Mouse (Mus musculus) embryo, embryonic 11 days (tissue): ENCODE results near the gene Palm3.

Experiments
- DNase-seq: peaks from one replicate; pipeline ENCODE4 v3.0.0-alpha.2; 2015

Palm3 gene

DNA sequence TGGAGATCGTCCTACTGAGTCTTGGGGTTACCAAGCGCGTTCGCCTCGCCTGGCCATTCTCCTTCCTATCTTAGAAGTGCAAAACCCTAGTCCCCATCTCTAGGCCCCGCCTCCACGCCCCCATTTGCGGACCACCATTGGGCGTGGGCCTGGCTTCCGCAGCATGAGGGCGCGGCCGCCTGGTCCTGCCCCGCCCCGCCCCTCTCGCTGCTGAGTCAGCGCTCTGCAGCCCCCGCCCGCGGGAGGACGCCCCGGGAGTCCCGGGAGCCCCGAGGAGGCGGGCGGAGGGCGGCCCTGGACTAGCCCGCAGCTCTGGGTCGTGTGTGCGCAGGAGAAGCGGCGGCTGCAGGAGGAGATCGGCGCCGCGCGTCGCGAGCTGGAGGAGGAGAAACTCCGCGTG lies 4.6 kb downstream of the Palm3 start:
- DNase-seq: peak; percentile 89

DNA sequence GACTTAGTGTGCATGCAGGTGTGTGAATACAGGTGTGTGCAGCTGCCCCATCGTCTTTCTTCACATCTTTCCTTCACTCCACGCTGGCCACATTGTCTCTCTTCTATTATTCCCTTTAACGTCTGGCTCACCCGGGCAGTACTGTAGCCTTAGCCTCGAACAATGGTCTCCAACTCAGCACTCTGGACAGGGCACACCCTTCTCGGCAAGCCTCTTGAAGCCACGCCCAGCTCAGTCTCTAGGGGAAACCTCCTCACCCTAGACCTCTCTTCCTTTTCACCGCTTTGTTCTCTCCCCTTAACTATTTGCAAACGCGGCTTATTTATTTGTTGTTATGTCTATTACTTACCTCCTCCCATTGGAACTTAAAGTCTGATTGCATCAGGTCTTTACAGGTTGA lies 6.2 kb downstream of the Palm3 start:
- no peak for DNase-seq

DNA sequence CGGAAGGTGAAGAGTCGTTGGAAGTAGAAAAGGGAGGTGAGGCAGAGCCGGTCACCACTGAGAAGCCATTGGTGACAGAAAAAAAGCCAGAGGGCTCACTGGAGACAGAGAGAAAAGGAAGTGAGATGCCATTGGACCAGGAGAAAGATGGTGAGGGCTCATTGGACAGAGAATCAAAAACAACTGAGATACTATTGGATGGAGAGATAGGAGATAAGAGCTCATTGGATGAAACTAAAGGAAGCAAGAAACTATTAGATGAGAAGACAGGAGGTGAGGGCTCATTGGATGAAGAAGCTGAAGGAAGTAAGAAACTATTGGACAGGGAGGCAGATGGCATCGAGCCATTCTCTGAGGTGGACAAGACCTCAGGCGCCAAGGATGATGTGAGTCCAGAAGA lies 8.0 kb downstream of the Palm3 start:
- no peak for DNase-seq

DNA sequence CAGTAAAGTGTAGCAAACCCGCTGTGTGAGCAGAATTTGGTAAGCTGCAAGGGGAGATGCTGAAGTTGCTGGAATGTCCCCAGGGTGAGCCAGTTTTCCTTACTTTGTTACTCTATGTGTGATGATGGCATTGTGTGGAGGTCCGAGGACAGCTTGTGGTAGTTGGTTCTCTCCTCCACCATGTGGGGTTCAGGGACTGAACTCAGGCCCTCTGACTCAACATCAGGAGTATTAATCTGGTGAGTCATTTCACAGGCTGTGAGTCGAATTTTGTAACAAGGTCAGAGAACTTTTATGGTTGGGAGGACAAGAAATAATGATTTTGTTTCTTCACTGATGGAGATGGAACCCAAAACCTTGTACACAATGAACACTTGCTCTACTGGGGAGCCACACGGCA lies 11.5 kb downstream of the Palm3 start:
- no peak for DNase-seq

DNA sequence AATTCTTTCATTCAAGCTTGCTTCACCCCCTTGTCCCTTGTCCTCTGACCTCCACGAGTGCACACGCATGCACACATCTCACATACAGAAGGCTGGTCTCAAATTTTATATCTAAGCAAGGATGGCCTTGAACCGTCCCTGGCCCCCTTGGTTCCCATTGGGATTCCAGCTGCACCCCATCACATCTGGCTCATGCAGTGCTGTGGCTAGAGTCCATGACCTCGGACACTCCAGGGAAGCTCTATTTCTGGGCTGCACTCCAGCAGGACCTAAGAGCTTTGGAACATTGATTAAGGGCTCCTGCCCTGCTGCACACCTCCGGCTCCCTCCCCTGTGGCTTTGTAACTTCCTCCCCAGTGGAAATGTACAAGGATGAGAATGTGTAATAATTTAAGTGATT lies 16.7 kb downstream of the Palm3 start:
- no peak for DNase-seq

DNA sequence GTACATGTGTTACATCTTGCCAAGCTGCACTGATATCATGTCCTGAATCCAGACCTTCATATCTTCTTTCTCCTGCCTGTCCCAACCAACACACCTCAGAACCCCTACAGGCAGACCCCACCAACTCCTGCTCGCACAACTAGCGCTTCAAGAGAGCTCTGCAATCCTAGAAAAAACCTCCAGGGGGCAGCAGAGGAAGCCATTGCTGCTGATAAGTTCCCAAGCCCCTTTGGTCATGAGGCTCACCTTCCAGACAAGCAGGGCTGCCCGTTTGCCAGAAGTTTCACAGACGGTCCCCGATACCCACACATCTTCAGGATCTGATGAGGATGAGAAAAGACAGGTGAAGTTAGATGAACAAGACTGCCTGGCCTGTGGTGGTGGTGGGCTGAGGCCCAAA lies 17.8 kb downstream of the Palm3 start:
- DNase-seq: peak; percentile 85

DNA sequence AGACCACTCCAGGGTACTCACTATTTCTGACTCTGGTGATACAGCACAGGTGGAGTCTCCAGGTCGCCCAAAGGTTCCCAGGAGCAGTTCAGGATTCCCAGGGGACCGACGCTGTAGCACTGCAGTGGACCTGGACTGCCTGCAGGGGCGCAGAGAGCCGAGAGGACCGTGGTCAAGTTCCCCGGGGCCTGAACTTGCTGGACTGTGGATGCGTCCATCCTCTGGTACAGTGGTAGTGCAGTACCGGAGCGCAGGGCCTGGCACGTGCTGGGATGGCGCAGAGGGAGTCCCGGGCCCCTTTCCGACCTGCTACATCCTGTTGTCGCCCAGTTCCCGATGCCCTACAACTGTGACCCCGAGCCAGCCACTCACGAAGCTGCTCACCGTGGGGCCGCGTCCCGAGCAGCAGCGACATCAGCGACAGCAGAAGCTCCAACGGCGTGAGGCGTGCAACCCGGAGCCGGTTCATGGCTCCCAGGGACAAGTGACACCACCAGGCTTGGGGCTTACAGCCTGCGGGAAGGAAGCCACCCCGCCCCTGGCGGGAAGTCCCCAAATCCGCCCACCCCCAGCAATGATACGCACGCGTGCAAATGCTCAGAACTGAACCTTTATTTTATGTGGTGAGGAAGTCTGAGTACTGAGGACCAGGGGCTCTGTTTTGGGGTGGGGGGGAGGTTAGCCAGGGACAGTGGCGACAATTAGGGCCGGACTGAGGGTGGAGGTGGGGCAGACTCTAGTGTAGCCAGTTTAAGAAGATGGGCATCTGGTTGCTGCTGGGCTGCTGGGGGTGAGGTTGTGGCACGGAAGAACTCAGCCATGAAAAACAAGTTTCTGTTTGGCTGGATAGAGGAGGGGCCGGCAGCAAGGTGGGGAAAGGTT lies 21.0 kb downstream of the Palm3 start, which contains the start of gene Il27ra:
Gene Il27ra (minus strand): TSS at position 524 of the 882 bp plus-strand sequence.
- peak; percentile 86 for DNase-seq

DNA sequence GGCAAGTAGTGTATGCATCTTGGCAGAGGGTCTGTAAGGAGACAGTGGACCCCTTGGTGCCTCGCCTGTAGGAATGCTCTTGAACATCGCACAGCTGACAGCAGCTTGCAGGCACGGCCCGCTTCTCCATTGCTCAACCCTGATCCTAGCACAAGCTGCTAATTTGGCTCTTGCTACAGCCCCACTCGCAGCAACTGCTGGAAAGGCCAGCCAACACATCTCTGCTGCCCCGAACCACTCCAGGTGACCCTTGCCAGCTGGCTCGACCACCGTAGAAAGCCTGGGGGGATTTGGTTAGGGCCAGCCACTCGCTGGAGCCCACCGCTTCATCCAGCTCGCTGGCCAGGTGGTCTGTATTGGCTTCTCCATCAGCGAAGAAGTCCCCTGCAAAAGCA lies 21.7 kb downstream of the Palm3 start:
- no peak for DNase-seq

DNA sequence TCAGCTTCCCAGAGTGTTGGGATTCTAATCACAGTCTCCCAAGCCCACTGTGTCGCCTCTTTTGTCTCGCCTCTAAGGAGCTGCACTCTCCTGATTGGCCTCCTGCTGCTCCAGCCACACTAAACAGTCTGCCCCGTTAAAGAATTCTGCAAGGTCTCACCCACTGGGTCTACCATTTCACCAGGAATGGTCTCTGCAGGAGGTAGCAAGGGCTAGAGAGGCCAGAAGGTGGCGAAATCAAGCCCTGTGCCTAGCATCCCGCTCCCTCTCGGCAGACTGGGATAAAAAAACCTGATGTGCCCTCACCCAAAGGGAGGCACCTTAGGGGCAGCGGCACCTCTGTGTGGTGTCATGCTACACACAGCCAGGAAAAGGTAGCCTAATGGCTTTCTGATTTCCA lies 22.8 kb downstream of the Palm3 start:
- no peak for DNase-seq

DNA sequence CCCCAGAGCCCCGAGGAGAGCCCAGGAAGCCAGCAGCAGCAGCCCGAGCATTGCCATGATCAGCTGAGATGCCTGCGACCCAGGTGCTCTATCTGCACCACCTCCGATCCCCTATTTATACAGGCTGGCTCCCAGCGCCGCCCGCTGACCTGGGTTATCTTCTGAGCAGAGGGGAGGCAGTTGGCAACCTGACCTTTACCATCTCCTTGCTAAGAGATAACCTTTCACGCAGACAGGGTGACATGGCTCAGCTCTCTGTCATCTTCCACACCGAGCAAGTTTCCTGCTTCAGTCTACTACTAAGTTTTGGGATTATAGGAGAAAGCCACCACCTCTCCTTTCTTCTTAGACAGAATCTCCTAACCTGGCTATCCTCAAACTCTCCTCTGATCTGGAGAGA lies 23.6 kb downstream of the Palm3 start, which contains the start of gene Rln3:
Gene Rln3 (minus strand): TSS at position 101 of the 400 bp plus-strand sequence.
- DNase-seq: no peak

DNA sequence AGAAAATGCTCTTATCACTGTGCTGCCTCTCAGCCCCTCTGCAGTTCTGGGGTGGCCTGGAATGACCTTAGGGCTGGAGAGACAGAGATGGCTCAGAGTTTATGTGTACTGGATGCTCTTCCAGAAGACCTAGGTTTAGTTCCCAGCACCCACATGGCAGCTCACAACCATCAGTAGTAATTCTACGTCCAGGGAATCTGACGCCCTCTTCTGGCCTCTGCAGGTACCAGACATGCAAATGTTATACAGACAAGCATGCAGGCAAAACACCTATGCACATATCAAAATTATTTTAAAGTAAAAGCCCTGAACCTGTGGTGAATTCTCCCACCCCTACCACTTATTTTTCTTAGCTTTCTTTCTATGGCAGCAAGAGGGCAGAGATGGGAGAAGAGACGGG lies 25.2 kb downstream of the Palm3 start:
- no peak for DNase-seq

DNA sequence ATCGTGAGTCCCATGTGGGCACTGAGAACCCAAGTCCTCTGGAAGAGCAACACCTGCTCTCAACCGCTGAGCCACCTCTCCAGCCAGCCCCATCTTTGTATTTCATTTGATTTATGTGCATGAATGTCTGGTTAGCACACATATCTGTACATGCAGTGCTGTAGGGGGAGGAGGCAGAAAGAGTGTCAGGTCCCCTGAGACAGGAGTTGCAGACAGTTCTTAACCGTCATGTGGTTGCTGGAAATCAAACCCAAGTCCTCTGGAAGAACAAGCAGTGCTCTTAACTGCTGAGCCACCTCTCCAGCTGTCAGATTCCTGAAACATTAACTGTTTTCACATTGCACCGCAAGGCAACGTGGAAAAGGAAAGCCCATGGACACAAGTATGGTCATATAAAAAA lies 26.9 kb downstream of the Palm3 start:
- no peak for DNase-seq

DNA sequence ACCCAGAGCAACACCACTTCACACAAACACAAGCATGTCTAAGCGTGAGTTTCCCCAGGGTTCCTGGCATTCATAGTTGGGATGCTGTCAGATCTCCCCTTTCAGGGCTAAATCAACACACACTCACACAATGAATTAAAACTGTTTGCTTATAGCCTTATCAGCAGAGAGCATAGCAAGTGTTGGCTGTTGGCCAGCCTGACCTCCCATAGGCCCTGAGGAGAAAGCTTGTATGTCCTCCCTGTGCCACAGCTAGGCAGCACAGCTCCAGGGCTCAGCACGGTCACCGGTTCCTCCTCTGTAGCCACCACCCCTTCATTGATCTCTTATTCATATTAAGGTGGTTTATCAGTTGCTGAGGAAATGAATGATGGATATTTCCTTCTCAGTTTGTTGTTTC lies 31.5 kb downstream of the Palm3 start:
- DNase-seq: no peak

DNA sequence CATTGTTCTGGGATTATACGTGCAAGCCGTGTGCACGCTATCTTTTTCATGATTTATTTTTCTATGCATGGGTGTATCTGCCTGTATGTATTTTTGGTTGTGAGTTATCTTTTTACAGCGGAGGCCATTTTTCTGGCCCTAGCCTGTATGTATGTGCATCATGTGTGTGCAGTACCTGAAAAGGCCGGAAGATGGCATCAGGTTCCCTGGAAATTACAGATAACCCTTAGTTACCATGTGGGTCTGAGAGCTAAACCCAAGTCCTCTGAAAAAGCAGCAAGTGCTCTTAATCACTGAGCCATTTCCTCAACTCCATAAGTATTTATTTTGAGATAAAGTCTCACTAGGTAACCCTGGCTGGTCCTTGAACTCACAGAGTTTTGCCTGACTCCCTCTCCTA lies 32.0 kb downstream of the Palm3 start:
- no peak for DNase-seq

DNA sequence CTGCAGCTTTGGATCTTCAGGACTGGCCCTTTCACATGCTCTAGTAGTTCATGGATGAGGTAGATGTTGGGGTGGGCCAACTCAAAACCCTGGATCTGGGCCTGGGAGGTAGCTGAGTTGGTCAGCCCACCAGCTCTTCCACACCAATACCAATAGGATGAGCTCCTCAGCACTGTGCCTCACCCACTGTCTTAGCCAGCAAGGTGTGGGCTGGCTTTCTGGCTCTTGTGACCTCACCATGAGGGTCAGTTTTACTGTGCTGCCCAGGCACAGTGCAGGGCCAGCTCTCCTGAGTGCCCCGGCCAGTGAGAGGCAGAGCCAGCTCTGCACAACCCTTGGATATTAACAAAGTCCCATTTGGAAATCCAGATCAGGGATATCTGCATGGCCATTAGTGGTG lies 36.6 kb downstream of the Palm3 start:
- no peak for DNase-seq

DNA sequence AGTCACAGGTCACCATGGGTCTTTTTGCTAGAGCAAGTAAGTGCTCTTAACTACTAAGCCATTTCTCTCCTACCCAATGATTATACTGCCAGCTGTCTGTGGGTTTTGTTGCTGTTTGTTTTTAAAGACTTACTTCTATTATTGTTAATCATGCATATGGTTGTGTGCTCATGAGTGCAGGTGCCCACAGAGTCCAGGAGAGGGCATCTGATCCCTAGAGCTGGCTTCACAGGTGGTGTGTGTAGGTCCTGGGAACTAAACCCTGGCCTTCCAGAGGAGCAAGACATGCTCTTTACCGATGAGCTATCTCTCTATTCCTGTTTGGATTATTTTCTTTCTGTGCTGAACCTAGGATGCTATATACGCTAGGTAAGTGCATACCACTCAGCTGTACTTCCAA lies 38.0 kb downstream of the Palm3 start:
- no peak for DNase-seq

DNA sequence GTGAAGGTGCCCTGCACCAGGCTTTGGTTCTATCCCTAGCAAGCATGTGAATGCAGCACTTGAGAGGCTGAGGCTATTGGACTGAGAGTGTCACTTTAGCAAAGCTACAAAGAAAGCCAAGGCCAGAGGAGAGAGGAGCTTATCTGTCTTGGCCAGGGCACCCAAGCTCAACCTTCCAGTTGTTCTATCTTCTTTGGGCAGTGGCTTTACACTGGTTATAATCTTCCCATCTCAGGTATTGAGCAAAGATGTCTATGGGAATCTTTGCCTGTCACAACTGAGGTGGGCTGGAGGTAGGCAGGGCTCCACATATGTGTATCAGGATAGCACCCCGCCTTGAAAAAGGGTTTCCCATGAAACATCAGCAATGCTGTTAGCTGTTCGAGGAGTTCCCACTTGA lies 39.0 kb downstream of the Palm3 start:
- DNase-seq: no peak

DNA sequence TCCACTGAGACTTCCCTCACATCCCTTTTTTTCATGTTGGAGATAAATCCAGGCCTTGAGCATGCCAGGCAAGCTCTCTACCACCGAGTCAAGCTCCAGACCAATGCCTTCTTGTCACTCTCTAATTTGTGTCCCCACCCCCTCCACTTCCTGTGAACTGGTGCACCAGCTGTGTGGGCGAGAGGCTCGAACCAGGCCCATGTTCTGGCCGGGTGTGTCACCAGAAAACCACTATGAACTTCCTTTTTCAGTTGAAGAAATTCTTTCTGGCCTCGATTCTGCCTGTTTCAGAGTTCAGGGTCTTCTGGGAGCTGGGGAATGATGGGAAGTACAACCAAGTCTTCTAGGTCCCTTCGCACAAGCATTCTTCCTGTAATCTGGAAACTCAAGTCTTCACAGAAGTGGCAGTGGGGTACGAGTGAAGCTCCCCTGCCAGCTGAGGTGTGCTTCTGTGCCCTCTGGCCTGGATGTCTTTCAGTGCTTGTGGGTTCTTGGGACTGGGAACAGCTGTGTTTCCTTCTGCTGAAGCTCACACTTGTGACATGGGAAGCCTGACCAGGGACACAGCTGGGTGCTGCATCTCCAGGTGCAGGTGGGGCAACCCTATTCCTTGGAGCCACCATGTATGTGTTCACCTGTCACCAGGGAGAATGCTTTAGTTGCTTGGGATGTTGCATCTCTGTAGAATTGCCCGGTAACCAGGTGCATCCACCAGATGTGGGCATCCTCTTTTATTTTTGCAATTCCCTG lies 42.8 kb downstream of the Palm3 start:
- DNase-seq: no peak

DNA sequence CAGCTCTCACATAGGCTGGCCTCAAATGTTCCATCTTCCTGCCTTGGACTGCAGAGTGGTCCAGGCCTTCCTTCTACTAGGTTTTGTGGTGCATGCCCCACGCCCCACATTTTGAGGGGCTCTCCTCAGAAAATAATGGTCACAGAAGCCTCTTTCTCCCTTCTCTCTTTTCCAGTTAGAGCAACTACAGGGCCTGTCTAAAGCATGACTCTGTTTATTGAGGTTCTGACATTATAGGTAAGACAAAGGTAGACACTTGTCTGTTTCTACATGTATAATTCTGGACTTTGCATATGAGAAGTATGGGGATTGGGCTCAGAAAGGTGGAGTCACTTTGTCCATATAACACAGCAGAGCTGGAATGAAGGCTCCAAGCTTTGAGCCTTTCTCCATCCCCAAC lies 43.8 kb downstream of the Palm3 start, which contains the start of gene Gm10643:
Gene Gm10643 (minus strand): TSS at position 101 of the 400 bp plus-strand sequence.
- no peak for DNase-seq

DNA sequence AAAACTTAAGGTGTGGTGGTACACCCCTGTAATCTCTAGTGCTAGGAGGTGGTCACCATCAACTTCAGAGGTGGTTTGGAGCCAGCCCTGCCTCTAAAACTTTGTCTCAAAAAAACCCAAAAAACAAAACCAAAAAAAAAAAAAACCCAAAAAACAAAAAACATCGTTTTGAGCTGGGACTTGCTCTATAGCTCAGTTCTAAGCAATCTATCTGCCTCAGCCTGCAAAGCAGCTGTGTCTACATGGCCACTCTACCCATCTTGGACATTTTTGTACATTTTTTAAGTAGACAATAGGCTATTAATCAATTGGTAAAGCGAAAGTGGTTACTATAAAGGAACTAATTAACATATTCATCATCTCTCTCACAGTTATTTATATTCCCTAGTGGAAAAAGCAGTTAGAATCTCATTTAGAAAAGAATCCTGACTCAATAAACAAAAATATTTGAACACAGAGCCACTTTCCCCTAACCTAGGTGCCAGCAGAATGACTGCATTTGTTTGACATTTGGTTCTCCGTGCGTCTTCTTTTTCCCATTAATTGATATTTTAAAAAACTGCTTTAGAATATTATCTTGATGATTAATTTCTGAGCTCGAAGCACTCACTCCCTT lies 44.3 kb downstream of the Palm3 start:
- DNase-seq: no peak

DNA sequence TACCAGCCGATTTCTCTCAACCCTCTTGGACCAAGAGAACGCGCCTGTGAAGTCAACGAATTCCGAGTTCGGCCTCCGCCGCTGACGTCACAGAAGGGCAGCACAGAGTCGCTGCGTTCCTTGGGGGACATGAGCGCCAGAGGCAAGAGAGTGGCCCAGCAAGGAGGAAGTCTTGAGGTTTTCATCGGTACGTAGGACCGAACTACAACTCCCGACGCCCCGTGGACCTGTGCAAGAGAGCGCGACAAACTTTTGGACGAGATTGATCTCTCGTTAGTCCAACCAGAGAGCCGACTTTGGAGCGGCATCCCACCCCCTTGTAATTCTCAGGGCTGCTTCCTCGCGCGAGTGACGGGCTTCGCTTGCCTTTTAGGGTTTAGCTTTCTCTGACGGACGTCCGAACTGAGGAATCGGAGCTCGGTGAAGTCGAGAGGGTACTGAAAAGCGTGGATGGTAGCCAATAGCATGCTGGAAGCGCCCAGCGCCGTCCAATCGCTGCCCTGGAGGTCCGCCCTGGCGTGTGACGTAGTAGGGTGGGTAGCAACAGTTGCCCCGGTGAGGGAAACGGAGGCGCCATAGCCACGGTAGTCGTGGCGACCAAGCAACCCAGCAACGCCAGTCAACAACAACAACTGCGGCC lies 45.1 kb downstream of the Palm3 start, which contains the start of gene Rfx1:
Gene Rfx1 (plus strand): TSS at position 544 of the 640 bp plus-strand sequence.
- peak; percentile 99 for DNase-seq

DNA sequence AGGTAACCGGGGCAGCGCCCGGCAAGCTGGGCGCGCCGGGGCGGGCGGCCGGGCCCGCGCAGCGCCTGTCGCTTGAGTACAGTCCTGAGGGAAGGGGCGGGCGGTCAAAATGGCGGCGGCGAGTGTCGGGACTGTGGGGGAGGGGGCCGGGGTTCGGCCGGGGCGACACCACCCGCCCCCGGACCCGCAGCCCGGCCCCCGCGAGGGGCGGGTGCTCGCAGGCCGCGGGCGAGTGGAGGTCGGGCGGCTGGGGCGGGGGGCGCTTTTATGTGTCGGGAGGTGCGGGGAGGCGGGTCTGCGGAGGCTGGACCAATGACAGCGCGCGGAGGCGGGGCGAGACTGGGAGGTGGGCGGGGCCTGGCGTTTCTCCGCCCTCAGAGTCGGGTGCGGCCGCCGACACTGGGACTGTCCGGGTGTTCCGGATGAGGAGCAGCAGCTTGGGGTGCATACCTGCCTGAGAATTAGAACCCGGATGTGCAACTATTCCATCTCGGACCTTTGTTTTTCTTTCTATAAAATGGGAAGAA lies 45.8 kb downstream of the Palm3 start:
- peak; percentile 94 for DNase-seq

DNA sequence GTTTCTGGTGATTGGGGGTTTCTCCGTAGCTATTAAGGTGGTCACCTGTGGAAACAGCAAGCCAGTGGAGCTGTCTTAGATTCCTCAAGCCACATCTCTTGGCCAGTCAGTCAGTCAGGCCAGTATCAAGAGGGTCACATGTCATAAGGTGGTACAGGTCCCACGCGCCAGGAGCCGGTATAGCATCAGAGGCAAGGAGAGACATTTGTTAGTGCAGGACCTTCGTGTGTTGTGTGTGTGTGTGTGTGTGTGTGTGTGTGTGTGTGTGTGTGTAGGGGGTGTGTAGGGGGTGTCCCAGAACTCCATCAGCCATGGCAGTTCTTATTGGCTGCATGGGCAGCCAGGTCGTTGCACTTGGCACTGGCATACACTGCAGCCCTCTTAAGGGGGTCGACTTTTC lies 46.6 kb downstream of the Palm3 start:
- no peak for DNase-seq
